Mouse (Mus musculus): Measurements from ENCODE around the gene Hrk.

Gene Hrk

DNA sequence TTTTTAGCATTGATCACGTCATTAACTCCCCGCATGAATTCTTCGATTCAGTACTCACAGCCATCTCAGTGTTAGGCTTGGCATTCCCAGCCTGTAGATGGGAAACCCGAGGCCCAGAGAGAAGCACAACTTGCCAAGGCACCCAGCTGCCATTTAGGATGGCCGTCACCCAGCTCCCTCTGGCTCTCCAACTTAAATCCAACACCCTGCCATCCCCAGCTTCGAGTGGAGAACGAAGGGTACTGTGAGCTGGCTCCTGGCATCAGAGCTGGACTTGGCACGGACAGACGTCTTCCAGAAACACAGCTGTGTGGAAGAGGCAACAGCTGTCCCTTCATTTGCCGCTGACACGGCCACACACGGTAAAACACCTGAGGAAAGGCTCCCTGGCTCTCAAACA, at the start of gene Hrk:
TSS of gene Hrk (plus strand) at position 68 of the 400 bp plus-strand sequence.
- no peak for DNase-seq

DNA sequence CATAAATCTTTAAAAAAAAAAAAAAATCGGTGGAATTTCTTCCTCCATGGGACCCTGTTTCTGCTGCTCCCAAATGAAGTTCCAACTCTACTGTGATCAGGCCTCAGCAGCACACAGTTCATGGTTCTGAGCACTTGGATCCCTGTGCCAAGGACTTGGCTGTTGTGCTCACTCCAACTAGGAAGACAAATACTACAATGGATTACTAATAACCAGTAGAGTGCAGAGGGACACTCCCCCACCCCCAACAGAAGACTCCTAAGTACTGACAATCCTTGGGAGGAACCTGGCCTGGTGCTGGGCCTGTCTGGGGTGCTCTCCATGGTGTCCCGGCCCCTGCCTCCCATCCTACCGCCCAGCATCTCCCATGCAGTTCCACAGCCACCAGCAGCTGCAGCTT, 46.1 kb upstream of the Hrk start:
- no peak for DNase-seq

DNA sequence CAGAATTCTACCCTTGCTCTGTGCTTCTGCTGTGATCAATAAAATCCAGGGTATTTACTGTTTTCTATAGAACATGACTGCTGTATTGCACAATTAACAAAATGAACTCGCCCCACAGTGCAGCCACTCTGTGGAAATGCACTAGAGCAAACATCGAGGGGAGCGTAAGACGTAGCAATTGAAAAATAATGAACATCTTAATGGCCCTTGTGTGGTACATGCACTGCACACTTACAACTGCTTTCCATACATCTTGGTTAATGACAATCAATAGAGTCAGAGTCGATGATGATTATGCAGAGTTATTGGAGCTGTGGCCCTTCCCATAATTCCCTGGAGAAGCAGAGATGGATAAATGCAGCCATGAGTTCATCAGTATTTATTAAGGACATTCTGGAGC, 45.5 kb upstream of the Hrk start:
- DNase-seq: no peak

DNA sequence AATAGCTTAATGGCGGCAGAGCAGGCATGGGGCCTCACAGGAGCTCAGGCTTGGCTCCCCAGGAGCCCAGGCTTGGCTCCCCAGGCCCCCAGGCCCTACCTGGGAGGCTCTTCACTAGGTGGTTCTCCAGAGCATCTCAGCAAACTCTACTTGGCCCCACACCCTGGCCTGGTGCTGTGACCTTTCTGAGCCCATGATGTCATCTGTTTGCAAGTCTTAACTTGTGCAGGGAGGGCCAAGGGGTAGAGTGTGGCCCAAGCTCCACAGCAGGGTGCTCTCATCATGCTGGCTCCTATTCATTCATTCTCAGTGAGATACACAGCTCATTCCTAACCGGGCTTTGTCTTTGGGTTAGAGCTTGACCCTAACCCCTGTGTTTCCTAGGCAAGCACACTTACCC, 43.8 kb upstream of the Hrk start:
- no peak for DNase-seq

DNA sequence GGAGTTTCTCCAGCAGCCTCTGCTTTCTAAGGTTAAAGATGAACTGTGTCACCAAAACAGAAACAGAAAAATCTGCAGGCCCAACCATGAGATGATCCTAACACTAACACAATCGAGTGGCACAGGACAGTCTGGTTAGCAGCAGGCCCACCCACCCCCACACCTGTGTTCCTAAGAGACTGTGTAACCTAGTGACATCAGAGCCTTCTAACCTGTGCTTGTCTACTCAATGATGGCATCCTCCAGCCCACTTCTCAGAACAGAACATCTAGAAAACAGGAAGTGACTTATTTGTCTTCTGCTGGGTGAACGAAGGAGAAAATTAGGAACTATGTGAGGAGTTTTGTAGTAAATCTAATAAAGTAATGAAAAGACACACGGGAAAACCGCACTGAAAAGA, 42.5 kb upstream of the Hrk start:
- no peak for DNase-seq

DNA sequence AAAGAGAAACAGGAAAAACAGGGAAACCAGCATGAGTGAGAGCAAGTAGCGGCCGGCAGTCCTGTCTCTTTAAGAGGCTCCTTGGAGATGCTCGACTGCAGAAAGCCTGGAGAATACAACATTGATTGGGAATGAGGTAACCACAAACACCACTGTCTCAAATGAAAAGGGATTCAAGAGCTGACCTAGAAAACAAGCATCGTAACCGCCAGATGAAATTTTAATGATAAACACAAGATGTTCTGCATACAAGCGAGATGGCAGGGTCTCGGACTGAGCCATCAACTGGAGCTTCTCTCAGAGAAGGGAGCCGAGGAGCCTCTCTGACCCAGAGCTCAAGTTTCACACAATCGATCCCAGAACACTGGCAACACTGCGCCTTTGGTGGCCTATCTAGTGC, 41.4 kb upstream of the Hrk start:
- DNase-seq: no peak

DNA sequence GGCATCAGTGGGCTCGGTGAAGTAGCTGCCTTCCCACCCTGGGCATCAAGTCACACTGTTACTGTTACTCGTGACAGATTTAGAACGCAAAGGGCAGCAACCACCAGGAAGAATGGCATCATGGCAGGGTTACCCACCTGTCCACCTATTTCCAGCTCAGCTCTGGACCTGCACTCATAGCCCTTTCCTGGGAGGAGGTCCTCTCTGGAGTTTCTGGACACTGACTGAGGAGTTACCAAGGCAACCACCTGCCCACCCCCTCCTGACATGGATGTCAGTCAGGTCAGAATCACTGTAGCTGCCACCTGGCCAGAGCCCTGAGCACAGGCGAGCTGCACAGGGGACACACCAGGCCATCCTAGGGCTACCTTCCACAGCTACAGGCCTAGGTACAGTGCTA, 37.8 kb upstream of the Hrk start:
- DNase-seq: no peak

DNA sequence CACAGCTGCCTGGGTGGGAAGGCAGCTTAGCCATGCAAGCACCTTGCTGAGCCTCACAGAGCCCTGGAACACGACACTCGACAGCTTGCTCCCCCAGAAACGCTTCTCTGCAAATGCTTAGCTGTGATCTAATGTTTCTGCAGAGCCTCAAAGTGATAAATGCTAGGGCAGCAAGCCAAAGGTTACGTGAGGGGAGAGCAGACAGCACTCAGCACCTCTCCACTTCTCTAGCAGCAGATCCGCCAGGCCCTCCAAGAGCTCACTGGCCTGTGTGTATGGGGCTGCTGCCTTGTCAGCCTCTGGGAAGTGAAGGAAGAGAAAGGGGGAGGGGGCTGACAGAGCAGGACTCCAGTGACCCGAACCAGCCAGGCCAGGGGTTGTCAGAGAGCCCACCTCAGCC, 36.2 kb upstream of the Hrk start:
- DNase-seq: no peak

DNA sequence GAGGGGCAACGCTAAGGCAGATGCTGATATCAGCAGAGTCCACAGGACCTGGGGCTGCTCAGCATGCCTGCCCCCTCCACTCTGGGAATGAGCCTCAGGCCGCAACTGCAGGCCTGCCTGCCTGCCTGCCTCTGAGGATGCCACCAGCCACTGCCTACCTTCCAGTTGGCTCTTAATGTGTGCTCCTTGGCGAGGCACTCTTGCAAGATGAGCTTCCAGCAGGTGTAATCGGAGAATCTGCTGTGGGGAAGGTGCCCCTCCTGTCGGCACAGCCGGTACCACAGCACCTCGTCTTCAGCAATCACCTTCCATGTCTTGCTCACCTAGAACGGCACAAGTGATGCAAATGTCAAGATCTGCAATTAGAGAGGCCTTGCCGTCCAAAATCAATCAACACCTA, 35.8 kb upstream of the Hrk start:
- no peak for DNase-seq

DNA sequence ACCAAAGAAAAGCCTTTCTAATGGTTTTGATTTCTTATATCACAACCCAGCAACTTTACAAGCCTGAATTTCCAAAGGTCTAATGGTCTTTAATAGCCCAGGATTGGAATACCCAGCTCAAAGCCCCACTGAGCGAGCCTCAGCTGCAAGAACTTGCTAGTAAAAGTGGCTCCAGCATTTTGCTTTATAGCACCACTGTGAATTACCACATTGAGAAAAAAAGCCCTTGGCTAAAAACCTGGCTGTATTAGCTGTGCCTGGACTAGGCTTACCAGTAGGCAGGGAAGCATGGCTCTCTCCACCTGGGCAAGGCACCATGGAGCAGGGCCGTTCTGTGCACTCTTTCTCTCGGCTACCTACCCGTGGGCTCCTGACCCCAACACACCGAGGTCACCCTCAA, 28.1 kb upstream of the Hrk start:
- DNase-seq: no peak

DNA sequence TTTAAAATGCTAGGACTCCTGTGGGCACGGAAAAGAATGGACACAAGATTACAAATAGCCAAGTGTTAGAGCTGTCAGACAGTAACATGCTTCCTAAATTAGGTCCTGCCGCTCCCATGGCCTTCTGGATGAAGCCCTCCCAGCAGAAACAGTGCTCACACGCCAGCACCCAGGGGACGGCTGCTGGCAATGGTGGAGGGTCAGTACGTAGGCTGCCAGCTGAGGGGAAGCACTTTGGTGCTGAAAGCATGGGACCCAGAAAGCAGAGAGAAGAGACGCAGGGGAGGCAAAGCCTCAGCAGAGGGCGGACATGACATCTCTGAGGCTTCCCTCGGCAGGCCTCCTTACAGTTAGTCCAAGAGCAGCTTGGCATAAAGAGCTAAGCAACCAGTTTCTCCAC, 24.8 kb upstream of the Hrk start:
- DNase-seq: no peak

DNA sequence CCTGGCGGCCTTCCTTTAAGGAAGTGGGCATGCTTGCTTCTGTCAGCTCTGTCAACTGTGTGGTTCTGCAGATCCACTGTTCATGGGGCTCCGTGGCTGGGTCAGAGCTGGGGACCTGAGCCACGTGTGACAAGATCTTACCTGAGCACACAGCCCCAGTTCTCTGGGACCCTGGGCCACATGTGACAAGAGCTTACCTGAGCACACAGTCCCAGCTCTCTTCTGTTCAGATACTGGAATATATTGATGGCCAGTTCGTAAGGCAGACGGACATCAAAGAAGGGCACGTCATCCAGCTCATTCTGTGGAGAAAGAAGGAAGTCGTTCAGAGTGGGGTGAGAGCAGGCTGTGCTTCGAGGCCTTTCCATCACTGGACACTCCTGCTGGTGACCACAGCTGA, 22.0 kb upstream of the Hrk start:
- no peak for DNase-seq

DNA sequence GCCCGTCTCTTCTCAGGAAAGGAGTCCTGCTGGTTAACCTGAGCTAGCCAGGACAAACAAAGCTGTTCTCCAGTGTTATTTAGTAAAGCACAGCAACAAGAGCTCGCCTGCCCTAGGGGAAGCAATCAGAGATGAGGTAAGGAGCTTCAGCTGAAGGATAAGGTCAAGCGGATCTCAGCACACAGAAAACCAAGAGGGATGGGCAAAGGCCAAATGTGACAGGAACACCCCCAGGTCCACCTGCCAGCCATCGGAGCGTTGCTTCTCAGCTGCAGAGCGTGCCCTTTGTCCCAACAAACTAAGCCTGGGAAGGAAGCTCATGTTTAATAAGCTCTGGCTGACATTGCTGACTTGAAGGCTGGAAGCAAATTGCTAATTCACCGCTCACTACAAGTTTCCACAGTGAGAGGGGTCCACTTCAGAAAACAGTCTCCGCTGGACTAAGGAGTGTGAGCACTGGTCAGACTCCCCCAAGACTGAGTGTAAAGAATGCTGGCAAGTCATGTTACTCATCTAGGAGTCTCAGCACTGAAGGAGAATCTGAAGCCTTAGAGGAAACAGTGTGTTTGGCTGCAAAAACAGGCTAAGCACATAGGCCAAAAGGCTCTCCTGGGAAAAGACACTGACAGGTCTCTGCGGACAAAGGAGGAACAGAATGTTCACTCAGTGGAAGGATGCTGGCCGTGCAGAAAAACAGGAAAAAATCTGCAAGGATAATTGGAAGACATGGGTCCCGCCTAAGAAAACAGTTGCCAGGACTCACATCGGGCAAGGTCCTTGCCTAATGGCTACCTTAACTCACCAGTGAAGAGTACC, 21.0 kb upstream of the Hrk start:
- DNase-seq: peak; percentile 25 to 53

DNA sequence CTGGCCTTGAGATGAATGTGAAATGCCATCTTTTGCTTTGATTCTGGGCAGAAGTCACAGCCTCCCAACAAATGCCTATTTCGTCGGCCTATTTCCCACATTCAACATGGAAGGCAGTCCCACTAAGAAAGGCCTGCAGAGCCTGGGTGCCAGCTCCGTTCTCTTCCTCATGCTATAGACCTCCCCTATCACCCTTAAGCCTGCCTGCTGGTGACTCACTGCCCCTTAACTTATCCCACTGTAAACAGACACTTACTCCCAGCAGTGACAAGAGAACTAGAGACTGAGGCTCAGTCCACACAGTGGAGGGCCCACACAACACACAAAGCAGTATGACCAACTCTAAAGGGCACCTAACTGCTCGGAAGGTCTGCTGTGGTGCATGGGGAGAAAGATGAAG, 20.1 kb upstream of the Hrk start:
- no peak for DNase-seq

DNA sequence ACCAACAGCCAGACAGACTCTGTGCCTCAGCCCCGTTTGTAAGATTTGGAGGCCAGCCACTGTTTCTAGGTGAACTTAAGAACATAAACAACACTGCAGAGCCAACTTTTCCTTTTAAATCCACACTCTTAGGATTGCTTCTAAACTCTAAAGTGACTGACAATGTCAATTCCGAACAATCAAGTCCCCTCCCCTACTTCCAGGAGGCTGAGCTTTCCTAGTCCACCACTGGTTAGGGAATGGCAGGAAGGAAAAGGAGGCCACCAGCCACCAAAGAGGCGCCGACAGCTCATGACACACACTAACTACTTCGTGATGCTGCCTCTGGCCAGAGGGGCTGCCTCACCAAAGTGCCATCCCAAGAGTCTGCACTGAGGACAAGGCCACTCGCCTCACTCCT, 19.7 kb upstream of the Hrk start:
- no peak for DNase-seq

DNA sequence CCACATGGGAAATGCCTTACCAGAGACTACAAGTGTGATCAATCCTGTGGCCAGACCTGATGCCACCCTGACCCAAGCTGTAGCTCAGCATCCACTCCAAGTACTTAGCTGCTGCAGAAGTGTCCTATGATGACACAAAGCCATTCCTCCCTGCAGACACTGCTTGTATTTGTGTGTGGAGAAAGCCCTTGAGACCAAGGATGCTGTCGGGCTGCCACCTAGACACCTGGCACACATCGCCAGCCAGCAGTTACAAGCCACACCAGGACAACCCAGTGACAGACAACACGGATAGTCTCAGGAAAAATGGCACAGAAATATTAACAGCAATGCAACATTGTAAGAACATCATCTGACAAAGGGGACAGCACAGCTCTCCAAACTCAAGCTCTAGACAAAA, 19.0 kb upstream of the Hrk start:
- no peak for DNase-seq

DNA sequence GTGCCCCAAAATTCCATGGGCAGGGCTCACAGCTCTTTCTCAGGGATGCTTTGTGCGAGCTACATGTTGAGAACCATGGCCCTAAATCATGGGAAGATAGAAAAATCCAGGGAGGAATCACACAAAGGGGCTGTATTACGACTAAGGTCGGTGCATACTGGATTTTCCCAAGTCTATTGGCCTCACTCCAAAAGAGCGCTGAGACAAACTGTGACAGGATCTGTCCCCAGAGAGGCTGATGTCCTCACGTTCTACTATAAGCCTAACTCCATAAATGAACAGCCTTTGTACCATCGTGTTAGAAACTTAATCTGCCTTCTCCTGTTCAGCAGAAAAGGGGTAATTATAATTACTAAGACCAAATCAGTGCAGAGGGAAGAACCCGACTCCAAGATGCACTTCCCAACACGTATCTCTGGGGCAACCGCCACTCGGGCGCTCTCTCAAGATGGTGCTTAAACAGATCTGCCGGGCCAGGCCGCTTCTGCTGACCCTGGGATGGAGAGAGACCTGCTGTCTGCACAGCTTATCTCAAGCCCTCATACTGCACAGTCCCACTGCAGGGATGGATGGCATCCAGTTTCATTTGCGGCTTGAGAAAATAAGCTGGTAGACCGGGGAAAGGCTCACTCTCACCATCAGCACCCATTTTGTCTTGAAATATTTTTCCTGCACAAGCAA, 18.3 kb upstream of the Hrk start:
- no peak for DNase-seq

DNA sequence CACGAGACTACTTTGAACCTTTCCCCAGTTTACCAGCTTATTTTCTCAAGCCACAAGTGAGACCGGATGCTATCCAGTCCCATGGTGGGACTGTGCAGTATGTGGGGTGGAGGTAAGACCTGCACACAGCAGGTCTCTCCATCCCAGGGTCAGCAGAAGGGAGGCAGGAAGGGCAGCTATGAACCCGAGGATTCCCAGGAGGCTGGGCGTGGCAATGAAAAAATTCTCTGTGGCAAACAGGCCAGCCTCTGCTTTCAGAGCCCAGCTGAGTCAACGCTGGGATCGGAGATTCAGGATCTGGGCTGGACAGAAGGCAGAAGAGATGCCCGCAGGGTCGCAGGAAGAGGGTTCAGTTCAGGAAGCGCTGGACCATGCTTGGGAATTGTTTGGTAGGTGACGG, 17.2 kb upstream of the Hrk start:
- DNase-seq: no peak

DNA sequence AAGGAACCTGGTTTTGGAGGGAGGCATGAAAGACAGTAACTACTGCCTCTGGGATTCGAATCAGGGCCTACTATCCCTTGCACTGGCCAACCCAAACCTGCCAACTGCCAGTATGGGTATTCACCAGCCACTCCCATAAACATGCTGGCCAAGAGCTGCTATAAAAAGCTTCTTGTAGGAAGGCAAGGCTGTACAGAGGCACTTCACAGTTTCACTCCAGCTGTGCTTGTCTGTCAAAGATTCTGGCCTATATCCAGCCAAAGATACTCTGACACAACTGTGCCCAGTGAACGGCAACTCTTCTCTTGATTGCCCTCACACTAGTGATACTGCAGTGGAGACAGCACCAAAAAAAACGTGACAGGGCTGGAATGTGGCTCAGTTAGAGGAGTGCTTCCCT, 14.7 kb upstream of the Hrk start:
- DNase-seq: no peak

DNA sequence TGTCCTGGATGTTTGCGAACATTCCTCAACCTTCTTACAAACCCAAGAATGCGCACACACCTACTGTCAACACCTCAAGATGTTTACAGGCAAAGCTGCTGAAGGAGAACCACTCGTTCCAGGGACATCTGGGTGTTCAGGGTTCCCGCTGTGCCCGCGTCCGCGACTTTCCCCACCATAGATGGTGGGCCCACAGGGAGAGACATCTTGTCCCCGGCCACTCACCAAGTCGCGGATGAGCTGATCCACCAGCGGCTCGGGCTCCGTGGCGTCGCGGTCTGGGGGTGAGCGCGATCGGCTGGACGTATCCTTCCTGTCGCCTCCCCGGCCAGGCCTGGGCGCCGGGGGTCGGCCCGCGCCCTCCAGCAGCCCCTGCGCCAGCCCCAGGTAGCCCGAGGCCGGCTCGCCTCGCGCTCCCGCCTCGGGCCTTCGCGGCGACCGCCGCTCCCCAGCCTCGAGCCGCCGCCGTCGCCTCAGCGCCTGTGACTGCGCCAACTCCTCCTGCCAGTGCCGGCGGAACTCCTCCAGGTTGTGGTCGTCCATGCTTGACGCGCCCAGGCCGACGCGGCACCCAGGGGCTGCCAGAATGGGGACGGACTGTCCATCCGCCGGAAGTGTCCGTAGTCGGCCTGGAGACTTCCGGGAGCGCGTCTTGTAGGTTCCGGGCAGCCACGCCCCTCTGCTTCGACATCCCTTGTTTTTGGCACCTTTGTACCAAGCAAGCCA, 9.4 kb upstream of the Hrk start, which contains the start of gene Fbxw8:
TSS of gene Fbxw8 (minus strand) at position 626 of the 726 bp plus-strand sequence.
- peak; percentile 94 to 95 for DNase-seq

DNA sequence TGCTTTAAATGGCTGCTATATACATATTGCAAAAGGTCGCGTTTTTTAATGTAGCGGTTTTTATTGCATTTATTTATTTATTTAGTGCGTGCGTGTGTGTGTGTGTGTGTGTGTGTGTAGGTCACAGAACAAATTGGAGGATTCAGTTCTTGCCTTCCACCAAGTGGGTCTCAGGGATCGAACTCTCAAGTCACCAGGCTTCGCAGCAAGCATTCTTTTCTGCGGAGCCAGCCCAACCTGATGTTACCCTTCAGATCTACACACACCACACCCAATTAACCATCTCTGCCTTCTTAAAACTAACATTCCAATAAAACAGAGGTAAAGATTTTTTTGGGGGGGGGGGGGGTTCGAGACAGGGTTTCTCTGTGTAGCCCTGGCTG, 8.9 kb upstream of the Hrk start:
- no peak for DNase-seq

DNA sequence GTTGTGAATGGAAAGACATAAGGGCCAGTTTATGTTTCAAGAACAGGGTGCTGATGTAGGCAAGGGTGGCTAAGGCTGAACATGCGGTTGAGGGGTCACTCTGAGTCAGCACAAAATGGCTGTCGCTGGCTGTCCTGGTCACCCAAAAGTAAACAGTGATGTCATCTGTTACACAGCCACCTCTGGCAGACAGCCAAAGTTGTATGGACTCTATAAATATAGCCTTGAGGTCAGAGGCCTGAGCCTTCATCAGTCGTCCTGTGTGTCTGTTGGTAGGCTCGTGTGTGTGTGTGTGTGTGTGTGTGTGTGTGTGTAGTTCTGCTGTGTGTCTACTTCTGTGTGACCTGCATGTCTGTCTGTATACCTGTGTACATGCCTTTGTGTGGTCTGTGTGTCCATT, 7.5 kb upstream of the Hrk start:
- DNase-seq: no peak

DNA sequence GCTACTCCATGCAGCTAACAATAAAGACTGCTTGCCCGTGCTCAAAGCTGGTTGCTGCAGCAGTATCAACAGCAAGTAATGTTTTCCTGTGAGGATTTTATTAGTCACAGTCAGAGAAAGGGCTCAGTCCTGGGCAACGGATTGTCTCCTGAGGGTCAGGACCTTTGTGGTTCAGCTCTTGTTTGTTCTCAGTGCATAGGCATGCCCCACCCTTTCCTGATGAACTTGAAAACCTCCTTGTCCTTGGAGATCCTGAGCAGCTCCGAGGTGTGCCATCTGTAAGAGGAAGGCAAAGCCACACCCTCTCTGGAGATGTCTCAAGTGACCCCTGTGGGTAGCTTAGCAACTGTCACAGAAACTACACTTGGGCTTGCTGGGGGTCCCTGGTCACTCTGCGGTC, 3.8 kb upstream of the Hrk start:
- DNase-seq: no peak

DNA sequence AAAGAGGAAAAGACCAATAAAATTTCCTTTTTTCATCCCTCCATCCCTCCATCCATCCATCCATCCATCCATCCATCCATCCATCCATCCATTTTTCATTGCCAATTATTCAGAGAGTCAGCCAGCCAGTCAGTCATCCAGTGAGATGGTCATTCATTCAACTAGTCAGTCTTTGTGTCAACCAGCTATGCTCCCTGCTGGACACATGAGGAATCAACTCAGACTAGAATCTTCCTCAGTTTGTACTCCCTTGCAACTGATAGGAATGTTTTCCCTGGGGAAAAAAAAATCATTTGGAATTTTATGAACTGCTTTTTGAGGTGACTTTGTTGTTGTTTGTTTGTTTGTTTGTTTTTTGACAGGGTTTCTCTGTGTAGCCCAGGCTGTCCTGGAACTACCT, 1.0 kb downstream of the Hrk start:
- no peak for DNase-seq
